Mouse (Mus musculus): Measurements from ENCODE around the gene Fcgr4.

Fcgr4 gene

DNA sequence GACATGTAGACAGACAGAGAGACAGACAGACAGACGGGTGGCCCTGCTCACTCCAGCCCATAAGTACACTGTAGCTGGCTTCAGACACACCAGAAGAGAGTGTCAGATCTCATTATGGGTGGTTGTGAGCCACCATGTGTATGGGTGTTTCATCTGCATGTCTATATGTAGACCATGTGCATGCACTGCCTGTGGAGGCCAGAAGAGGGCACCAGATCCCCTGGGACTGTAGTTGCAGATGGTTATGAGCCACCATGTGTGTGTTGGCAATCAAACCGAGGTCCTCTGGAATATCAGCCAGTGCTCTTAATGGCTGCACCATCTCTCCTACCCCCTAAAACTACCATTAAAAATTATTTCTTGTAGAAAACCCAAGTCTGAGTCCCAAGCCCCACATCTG, 11.8 kb upstream of the Fcgr4 start:
- no peak for DNase-seq (ENCODE audit: low read depth, low spot score)

DNA sequence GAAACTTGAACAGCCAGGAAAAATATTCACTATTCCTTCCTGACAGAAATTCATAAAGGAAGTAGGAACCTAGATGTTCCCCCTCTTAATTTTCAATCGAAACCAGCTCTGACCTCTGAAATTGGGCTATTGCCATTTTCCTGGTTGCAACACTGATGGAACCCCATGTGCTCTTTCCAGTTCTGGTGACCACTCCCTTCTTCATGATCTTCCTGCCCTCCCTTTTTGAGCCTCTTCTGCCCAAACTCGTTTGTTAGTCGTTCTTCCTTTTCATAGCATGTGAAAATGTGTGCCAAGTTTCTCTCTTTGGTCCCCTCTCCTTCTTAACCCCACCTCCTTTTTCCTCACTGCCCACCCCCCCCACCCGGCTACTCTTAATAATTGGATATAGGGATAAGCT, 7.0 kb upstream of the Fcgr4 start:
- DNase-seq (ENCODE audit: low read depth, low spot score) = no peak

DNA sequence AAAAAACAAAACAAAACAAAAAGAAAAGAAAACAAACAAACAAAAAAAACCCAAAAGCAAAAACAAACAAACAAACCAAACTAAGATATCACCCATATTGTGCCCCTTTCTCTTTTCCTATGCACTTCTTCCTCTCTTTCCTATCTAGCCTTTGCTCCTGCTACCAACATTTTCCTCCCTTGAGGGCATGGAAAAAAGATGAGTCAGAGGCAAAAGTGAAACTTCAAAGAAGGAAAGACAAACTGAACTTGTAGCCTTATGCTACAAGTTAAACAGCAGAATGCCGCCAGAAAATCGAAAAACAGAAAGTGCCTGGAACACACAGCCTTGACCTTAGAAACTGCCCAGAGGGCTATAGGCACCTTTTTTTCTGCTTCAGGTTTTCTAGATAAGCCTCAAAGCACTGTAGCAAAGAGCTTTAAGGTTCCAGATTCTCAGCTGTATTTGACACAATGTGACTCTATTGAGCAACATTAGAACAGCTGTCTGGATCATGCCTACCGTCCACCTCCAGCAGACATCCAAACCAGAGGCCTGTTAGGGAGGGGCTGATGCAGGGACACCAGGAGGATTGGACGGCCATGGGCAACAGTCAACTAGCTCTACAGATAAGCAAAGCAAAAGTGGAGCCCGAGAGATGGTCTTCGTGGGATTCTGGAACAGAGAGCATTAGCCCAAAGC, 1.9 kb upstream of the Fcgr4 start:
- DNase-seq (ENCODE audit: low read depth, low spot score) = no peak

DNA sequence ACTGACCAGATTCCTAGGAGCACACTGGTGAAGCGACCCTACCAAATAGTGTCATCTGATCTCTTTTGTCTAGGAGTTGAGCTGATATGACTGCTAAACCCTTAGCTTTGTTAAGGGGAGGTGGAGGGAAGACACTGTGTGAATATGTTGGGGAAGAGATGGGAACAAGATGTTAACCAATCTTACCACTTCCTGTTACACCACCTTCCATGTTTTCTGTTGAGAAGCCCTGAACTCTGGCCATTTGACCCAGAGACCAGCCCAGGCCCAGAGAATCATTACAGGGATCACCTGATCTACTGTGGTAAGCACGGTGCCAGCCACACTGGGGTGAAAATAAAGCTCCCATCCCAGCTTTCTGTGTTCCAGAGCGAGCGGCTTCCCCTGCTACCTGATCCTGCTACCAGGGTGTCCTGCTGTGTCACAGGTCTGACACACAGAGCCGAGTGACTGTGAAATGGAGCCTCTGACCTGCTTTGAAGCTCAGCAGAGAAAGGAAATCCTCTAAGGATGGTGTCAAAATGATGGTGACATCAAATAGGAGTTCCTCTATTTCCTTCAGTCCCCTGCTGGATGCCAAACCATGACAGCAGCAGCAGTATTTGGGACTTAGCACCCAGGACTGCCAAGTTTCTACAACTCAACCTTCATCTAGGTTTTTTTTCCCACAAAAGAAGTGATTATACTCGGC, 1.1 kb upstream of the Fcgr4 start:
- DNase-seq (ENCODE audit: low read depth, low spot score) = no peak

DNA sequence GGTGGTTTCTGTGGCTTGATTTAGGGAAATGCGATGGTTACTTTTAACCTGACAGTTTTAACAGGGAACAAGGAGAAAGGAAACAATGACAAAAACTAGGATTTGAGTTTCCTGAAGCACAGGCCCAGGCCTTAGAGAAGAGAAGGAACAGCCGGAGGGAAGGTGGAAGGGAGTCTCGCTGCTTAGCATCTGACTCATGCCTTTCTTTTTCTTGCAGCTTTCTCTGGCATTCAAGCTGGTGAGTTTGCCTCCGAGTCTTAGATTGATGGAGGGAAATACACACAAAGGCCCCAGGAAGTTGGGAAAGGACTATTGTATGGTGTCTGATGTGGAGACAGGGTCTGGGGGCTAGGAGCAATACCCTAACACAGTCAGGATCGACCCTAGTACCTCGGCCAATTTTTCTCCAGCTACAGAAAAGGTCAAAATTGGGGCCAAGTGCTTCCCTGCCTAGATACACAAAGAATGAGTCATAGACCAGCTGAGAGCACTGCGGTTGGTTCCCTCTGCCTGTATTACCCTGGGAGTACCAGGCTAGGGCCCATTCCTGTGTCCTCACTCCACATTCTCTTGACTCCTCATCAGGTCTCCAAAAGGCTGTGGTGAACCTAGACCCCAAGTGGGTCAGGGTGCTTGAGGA, 711 bp downstream of the Fcgr4 start:
- DNase-seq (ENCODE audit: low read depth, low spot score) = no peak

DNA sequence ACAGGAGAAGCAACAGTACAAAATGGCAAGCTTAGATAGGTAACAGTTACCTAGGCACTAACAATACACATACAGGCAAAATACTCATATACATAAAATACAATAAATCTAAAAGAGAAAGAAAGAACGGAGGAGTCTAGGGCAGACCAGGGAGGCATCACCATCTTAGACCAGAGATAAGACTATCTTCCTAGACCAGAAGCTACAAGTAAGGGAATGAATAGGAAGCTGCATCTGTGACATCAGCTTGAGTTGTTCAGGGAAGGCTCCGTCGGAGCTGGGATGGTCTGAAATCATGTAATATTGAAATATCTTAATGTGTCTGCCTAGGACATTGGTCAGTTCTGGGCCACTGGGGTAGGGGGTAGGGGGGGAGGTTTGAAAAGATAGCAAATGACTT, 13.0 kb downstream of the Fcgr4 start:
- no peak for DNase-seq (ENCODE audit: low read depth, low spot score)

DNA sequence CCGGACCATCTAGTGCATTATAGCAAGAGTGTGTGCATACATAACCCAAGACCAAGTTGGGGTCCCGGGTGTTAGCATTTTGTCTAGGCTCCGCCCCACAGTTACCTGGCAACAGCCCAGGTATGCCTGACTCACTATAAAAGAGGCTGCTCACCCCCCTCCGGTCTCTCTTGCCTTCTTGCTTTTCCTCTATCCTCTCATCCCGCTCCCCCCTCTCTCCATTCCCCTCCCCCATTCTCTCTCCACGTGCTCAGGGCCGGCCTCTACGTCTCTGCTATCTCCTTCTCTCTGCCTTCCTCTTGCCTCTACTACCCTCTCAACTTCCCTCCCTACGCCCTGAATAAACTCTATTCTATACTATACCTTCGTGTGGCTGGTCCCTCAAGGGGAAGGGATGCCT, 14.0 kb downstream of the Fcgr4 start:
- no peak for DNase-seq (ENCODE audit: low read depth, low spot score)

DNA sequence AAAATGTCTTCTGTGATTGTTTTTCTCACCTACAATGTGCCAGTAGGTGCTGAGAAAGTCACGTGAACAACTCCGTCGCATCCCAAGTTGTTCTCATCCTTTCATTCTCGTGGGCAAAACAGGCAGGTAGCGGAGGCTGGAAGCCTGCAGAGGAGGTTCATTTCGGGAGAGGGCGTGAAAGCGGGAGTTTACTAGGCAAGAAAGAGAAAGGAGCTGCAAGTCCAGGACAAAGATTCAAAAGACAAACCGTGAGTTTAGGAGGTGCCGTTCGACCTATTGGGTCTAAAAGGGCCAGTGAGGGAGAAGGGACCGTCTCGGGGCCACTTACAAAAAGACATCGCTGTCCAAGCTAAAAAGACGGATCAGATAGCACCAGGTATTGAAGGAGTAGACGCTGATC, 14.5 kb downstream of the Fcgr4 start:
- no peak for DNase-seq (ENCODE audit: low read depth, low spot score)

DNA sequence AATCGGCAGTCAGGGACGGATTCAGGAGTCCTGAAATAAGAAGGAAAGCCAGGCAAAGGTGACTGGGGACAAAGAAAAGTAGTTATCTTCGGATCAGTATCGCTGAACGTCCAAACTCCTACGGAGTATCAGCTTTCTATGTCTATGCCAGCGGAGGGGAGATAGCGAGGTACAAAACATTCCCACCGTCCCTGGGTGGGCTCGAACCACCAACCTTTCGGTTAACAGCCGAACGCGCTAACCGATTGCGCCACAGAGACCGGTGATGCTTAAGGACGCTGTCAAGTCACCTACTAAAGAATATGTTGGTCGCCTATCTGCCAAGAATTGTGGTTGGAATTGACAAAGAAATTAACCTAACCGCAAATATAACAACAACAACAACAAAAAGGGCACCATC, 15.0 kb downstream of the Fcgr4 start:
- peak; percentile 68 for DNase-seq (ENCODE audit: low read depth, low spot score)

DNA sequence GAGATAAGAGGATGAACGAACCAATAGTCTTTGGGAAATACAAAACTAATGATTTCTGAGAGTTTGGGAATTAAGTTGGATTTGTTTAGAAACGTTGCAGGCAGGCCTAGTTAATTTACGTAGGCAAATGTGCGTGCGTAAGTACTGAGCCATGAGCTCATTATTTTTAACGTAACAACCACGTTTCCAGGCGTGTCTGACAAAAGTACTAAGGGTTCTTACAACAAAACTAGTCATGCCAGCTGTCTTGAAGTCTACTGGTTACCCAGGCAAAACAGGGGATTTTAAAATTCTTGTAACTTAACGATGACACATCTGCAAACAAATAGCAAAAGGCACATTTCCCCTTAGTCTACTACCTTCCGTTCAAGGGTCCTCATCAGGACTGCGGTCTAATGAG, 15.5 kb downstream of the Fcgr4 start:
- no peak for DNase-seq (ENCODE audit: low read depth, low spot score)

DNA sequence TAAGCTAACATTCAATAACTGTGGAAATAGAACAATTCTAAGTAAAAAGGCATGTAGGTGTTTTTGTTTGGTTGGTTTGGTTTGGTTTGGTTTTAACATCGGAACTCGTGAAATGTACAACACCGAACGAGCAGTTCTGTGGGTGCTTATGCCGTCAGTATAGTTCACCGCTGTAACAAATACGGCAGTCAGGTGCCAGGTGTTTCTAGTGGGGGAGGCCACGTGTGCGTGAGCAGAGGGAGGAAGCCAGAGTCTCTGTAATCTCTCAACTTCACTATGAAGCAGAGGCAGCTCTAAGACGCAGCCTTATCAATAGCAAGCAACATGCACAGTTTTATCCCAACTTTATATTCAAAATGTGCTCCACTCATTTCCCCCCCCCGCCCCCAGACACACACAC, 16.9 kb downstream of the Fcgr4 start:
- no peak for DNase-seq (ENCODE audit: low read depth, low spot score)

DNA sequence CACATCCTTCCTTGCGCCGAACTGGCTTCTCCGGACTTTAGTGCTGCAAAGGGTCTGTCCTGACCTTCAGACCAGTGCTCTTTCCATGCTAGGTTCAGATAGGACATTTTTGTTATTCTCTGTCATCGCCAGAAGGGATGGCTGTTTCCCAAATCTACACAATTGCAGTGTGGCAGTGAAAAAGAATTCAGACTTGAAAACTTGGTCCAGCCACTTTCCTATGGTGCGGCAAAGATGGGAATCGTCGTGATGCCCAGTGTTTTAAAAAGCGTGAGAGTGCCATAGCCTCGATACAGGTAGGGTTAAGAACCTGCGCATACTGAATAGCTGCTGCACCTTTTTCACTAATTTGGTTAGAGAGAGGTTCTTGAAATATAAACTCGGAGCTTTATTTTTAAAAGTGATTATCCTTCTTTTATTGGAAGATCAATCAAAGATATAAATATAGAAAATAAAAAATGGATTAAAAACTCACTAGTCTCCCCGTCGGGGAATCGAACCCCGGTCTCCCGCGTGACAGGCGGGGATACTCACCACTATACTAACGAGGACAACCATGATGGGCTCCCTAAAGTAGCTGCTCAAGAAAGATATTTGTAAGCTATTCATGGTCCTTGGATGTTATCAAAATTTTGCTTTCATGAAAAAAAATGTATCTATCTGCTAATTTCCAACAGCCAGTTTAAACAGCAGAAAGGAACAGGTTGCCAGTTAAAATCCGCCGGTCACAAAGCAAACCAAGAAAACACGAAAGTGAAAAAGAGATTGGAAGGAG, 18.0 kb downstream of the Fcgr4 start:
- no peak for DNase-seq (ENCODE audit: low read depth, low spot score)

DNA sequence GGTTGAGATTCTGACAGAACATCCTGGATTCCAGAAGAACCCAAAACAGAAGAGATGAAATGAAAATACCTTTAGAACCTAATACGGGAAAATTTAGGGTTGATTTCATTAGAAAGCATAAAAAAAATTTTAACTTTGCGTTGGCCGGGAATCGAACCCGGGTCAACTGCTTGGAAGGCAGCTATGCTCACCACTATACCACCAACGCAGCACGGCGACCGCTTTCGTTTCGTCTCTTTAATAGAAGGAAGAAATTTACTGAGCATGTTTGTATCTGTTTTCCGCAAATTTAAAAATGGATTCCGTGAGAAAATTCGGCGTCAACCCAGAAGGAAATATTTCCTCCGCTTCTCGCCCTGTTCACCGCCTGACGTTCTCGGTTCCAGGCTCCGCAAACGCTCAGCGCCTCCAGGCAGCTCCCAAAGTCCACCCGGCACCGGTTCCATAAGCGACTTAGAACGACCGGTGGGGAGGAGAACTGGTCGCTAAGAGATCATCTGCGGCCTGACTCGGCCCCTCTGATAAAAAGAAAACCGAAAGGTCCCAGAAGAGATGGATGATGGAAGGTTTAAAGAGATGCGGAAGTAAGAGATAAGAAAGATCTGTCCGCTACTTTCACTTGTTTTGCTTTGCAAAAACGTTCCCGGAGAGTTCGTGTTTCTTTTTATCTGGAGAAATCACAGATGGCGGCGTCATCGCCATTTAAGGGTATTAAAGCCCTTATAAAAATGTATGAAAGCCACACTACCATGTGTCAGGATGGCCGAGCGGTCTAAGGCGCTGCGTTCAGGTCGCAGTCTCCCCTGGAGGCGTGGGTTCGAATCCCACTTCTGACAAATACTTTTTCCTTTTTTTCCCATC, 19.4 kb downstream of the Fcgr4 start:
- peak; percentile 79 for DNase-seq (ENCODE audit: low read depth, low spot score)

DNA sequence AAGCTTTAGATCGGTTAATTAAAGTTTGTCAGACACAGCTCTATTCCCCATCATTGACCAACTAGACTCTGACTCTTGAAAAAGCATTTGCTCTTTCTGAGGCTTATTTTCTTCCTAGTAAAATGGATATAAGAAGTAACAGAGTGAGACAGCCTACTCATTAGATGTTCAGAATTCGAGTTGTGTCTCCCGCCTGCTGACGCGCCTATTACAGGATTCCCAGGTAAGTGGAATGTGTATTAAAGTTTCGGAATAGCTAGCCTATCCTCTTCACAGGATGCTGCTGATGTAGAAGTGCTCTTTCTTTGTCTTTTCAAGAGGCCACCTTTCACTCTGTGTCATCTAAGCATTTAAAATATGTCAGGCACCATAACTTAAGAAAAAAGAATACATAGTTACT, 20.4 kb downstream of the Fcgr4 start:
- DNase-seq (ENCODE audit: low read depth, low spot score) = no peak

DNA sequence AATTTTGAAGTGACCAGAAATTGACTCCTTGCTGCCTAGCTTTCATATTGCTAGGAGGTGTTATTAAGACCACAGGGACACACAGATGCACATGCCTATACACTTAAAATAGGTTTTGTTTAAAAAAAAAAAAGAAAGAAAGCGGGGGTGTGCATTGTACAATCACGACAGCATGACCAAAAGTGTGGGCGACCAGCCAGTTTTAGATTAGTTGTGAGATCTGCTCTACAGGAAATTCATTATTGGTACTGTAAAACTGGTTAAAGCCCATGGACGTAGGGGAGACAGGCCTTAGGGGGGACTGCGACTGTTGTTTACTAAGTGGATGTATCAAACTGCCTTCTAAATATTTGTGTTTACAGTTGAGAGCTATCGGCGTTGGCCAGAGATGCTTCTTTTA, 21.2 kb downstream of the Fcgr4 start:
- no peak for DNase-seq (ENCODE audit: low read depth, low spot score)

DNA sequence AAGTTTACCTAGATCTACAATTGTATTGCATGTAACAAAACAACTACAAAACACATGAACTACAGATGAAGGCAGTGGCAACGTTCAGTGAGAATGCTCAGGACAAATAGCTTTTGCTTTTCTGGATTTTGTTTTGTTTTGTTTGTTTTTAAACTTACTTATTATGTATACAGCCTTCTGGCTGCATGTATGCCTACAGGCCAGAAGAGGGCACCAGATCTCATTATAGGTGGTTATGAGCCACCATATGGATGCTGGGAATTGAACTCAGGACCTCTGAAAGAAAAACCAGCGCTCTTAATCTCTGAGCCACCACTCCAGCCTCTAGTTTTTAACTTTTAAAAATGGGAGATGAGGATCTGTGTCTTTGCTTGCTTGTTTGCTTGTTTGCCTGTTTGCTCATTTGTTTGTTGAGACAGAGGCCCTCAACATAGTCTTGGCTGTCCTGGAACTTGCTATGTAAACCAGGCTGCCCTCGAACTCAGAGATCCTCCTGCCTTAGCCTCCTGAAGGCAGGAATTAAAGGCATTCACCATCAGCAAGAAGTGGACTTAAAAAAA, 25.0 kb downstream of the Fcgr4 start:
- no peak for DNase-seq (ENCODE audit: low read depth, low spot score)

DNA sequence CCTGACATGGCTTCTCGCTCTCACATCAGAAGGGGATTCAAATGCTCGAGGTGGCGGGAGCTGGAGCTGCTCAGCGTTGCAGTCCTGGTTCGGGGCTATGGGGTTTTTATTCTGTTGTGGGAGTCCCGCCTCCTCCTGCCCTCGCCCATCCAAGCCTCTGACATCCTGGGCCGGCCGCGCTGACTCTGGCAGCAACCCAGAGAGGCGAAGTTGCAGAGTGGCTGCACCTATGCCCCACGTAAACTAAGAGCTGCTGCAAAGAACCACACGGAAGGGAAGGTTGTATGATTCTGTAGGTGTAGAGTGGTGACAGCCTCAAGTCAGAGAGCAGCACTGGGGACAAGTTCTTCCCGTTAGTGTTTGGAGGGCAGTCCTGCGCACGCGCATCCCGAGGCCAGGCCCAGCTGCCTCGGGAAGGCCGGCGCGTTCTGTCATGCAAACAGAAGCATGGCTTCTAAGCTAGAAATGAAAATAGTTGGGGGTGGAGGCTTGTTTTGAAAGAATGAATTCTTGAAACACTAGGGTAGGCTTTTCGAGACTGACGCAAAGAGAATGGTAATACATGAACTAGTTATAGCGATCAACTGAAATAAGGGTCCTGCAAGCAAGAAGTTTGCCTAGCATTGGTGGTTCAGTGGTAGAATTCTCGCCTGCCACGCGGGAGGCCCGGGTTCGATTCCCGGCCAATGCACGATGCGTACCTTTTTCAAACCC, 25.8 kb downstream of the Fcgr4 start:
- peak; percentile 80 for DNase-seq (ENCODE audit: low read depth, low spot score)

DNA sequence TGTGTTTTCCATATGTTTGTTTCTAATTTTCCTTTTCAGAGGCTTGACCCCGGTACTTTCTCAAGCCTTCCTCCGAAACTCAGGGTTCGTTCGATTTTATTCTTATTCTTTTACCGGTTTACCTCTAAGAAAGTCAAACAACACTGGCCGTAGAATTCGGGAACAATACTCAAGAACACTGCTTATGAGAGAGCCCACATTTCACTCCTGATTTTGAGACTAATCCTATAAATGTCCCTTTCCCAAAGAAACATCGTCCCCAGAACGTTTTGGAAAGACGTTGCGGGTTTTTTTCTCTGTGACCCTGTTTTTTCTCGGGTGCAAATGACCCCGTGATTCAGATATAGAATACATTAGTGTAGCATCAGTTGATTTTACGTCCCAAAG, 26.4 kb downstream of the Fcgr4 start:
- DNase-seq (ENCODE audit: low read depth, low spot score) = no peak

DNA sequence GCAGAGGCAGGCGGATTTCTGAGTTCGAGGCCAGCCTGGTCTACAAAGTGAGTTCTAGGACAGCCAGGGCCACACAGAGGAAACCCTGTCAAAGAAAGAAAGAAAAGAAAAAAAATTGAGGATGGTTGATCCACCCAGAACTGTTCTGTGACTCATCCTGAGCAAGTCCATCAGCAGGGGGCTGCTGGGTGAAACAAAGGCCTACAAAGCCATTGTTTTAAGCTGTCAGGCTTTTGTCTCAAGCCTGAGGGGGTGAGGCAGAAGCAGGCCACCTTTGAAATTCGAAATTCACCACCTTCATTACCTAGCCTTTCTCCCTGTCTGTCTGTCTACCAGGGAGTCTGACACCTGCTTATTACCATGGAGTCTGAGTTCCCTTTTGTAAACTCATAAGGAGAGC, 27.8 kb downstream of the Fcgr4 start:
- no peak for DNase-seq (ENCODE audit: low read depth, low spot score)

DNA sequence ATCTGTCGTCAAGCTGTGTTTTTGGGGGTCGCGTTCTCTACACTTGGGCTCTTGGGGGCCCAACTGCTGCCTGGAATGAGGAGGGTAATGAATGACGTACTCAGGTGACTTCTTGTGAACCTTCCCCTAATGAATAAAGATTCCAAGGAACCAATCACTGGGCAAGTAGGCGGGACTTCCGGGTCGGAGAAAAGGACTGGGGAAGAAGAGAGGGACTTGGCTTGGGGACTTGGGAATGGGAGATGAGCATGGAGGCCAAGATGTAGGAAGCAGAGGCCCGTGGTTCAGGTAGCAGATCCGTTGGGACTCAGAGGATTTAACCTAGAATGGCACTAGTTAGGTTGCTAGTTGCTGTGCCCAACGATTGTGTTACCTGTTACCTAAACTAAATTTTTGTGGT, 30.5 kb downstream of the Fcgr4 start:
- DNase-seq (ENCODE audit: low read depth, low spot score) = no peak

DNA sequence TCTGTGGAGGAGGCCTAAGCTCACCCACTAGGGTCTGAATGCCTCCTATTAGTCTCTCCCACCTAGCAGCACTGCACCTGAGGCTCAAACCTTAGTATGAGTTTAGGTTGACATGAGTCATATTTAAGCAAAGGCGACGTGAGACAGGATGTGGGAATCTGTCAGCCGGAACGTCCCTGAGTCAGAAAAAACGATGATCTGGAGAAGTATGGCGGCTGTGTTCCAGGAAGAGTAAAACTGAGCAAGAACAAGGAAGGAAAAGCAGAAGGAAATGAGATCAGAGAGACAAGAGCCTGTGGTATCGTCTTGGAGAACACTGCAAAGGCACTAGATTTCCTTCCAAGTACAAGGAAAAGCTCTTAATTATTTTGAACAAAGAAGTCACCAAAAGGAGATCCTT, 32.1 kb downstream of the Fcgr4 start:
- no peak for DNase-seq (ENCODE audit: low read depth, low spot score)
